Mouse (Mus musculus): ENCODE data around the gene Bmp8a. TPM values are rescaled to one million over a fixed set of nuclear protein-coding genes. Genes with fewer than 3 reads are reported as not detected.

The Bmp8a gene
- polyA plus RNA-seq, 1 experiment from 2014 or later: 0.20 TPM

DNA sequence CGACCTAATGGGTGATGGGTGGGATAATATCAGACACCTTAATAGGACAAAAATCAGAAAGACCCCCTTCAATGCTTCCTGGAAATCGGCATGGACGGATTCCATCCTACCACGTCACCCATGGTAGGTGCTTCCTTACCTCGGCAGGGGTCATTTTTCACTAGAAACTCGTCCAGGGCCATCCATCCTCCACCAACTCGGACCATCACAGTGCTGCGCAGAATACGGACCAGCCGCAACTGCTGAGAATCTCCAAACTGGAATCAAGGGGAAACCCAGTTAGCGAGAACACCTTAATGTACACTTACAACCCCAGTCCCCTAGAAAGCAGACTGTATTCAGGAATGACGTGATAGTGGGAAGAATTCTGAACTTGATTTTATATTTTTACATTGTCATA, 17.7 kb upstream of the Bmp8a start:
- no peak overlapping the region for H3K27ac ChIP-seq (ENCODE audit: low read length)
- H3K27me3 ChIP-seq (ENCODE audit: control insufficient read depth, insufficient read depth, low read length): no peaks in the 10 kb centered on the region
- peaks cover 71% of the 10 kb centered on the region for H3K36me3 ChIP-seq (ENCODE audit: control insufficient read depth, insufficient read depth)
- H3K4me3 ChIP-seq (ENCODE audit: low read length): no peak overlapping the region
- no peak for ATAC-seq (replicated peaks; ENCODE audit: extremely low read depth, insufficient read depth, low FRiP score)
- H3K9me3 ChIP-seq (replicated peaks; ENCODE audit: control insufficient read depth, low read length): no peaks in the 10 kb centered on the region
- H3K4me2 ChIP-seq (ENCODE audit: low read depth, low read length): no peak overlapping the region
- no peaks in the 10 kb centered on the region for H3K4me1 ChIP-seq (ENCODE audit: control insufficient read depth, insufficient read depth, low read length)
- WGBS: 92% methylated on average over 12 of the region's 12 CpGs
- H3K9ac ChIP-seq (ENCODE audit: low read length): no peak overlapping the region

DNA sequence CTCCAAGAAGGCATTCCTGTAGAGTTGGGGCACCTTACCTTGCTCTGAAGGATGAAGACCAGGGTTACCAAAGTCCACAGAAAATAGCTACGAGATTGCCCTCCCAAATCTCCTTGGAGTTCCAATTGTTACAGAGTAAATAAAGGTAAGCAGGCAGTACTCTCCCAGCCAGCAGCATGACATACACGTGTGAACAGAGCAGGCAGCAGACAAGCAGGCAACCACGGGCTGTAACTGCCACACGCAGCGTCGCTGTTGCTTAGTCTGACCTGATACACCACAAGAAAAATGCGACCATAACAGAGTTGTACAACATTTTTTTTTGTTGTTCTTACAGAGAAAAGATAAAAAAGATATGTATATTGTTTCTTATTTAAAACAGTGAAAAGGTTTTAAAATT, 15.6 kb upstream of the Bmp8a start:
- Histone ChIP-seq H3K27ac (ENCODE audit: low read length) (no peak overlapping the region), H3K4me1 (ENCODE audit: control insufficient read depth, insufficient read depth, low read length) (no peaks in the 10 kb centered on the region), H3K4me2 (ENCODE audit: low read depth, low read length) (no peak overlapping the region), H3K9me3 (replicated peaks; ENCODE audit: control insufficient read depth, low read length) (no peaks in the 10 kb centered on the region), H3K4me3 (ENCODE audit: low read length) (no peak overlapping the region), H3K27me3 (ENCODE audit: control insufficient read depth, insufficient read depth, low read length) (no peaks in the 10 kb centered on the region), H3K36me3 (ENCODE audit: control insufficient read depth, insufficient read depth) (peaks cover 74% of the 10 kb centered on the region), H3K9ac (ENCODE audit: low read length) (no peak overlapping the region)
- WGBS: 93% methylated on average over 7 of the region's 7 CpGs
- no peak for ATAC-seq (replicated peaks; ENCODE audit: extremely low read depth, insufficient read depth, low FRiP score)

DNA sequence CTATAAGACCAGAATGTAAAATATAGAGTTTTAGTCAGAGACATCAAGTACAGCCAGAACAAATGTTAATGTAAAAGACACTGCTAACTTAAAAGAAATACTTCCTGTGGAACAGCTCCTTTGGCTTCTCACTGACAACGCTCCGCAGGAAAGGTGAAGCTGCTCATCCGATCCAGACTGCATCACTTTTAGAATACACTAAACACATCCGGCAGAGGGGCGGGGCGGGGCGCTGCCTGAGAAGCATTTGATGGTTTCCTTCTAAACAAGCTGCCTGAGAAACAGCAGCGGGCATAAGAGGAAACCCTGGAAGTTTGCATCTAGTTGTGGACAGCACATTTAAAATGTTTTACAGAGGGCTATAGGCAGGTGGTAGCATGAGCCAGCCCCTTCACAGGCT, 12.9 kb upstream of the Bmp8a start:
- ATAC-seq (replicated peaks; ENCODE audit: extremely low read depth, insufficient read depth, low FRiP score): no peak
- Histone ChIP-seq H3K27ac (ENCODE audit: low read length) (no peak overlapping the region), H3K4me3 (ENCODE audit: low read length) (no peak overlapping the region), H3K36me3 (ENCODE audit: control insufficient read depth, insufficient read depth) (peaks cover 69% of the 10 kb centered on the region), H3K9ac (ENCODE audit: low read length) (no peak overlapping the region), H3K27me3 (ENCODE audit: control insufficient read depth, insufficient read depth, low read length) (no peaks in the 10 kb centered on the region), H3K4me2 (ENCODE audit: low read depth, low read length) (no peak overlapping the region), H3K9me3 (replicated peaks; ENCODE audit: control insufficient read depth, low read length) (no peaks in the 10 kb centered on the region), H3K4me1 (ENCODE audit: control insufficient read depth, insufficient read depth, low read length) (no peaks in the 10 kb centered on the region)
- WGBS: 83% methylated on average over 8 of the region's 8 CpGs

DNA sequence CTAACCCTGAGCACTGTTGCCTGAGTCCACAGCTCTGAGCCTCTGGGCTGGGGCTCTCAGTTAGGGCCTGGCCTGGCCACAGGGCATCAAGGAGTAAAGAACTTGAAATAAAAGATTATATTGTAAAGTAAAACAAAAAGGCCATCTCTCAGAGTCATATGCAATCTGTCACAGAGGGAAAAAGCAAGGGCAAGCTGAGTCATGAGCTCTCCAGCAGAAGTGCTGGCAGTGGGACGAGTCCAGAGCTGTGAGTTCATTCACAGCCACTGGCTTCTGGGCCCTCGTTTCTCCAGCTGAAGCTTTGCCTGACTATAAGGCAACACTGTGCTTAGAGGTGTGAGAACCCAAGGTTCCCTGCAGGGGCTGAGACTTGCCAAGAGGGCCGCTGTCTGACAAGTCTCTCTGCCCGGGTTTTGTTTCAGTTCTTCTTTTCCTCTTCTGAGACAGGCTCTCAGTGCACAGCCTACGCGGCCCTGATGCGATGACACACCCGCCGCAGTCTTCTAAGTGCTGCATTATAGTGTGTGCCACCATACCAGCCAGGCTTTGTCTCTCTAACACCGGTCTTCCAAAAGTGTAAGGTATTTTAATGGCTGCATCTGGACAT, 10.3 kb upstream of the Bmp8a start:
- no peaks in the 10 kb centered on the region for H3K27me3 ChIP-seq (ENCODE audit: control insufficient read depth, insufficient read depth, low read length)
- no peak overlapping the region for H3K9ac ChIP-seq (ENCODE audit: low read length)
- peaks cover 64% of the 10 kb centered on the region for H3K36me3 ChIP-seq (ENCODE audit: control insufficient read depth, insufficient read depth)
- WGBS: 80% methylated on average over 10 of the region's 10 CpGs
- no peaks in the 10 kb centered on the region for H3K9me3 ChIP-seq (replicated peaks; ENCODE audit: control insufficient read depth, low read length)
- H3K27ac ChIP-seq (ENCODE audit: low read length): no peak overlapping the region
- no peak overlapping the region for H3K4me2 ChIP-seq (ENCODE audit: low read depth, low read length)
- H3K4me1 ChIP-seq (ENCODE audit: control insufficient read depth, insufficient read depth, low read length): no peaks in the 10 kb centered on the region
- no peak for ATAC-seq (replicated peaks; ENCODE audit: extremely low read depth, insufficient read depth, low FRiP score)
- H3K4me3 ChIP-seq (ENCODE audit: low read length): no peak overlapping the region

DNA sequence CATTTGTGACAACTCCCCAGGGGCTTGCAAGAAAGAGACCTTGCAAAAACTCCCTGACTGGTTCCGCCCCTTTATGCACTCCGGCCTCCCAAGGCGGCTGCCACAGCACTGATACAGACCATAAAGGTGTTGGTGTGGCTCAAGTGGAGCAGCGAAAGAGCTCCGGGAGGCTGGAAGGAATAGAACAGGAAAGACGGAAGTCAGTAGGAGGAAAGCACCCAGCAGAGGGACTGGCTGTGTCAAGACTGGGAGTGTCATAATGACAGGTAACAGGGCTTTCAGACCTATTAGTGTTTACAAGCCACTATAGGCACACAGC, 378 bp upstream of the Bmp8a start:
- 3% methylated on average over 6 of the region's 6 CpGs for WGBS
- H3K9ac ChIP-seq (ENCODE audit: low read length): peak overlapping the region; percentile 59; the same call in 1 of the 2 replicates
- peaks cover 31% of the 10 kb centered on the region for H3K27me3 ChIP-seq (ENCODE audit: control insufficient read depth, insufficient read depth, low read length)
- no peaks in the 10 kb centered on the region for H3K9me3 ChIP-seq (replicated peaks; ENCODE audit: control insufficient read depth, low read length)
- H3K4me1 ChIP-seq (ENCODE audit: control insufficient read depth, insufficient read depth, low read length): peaks cover 13% of the 10 kb centered on the region
- H3K4me2 ChIP-seq (ENCODE audit: low read depth, low read length): peak overlapping the region; percentile 87
- H3K27ac ChIP-seq (ENCODE audit: low read length): no peak overlapping the region
- no peak for ATAC-seq (replicated peaks; ENCODE audit: extremely low read depth, insufficient read depth, low FRiP score)
- H3K4me3 ChIP-seq (ENCODE audit: low read length): peak overlapping the region; percentile 64
- H3K36me3 ChIP-seq (ENCODE audit: control insufficient read depth, insufficient read depth): no peaks in the 10 kb centered on the region

DNA sequence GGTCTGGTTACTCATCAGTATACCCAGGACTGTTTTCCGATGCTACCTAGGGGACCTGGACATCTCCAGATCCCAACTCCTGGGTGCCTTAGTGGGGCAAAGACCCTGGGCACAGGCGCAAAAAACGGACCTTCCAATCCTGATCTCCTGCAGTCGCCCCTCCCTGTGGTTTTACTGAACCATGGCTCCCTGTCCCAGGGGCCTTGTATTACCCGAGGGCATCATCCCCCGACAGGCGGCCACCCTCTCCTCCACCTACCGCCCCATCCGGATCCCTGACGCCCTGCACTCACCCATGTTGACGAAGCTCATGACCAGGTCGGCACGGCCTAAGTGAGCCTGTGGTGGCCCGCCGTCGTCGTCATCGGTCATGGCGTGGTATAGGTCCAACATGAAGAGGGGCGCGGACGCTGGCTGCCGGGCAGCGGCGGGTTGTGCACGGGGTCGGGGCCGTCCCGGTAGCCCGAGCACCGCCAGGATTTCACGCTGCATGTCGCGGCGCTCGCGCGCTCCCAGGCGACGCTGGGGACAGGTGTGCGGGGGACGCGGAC, 886 bp downstream of the Bmp8a start:
- Histone ChIP-seq H3K4me3 (ENCODE audit: low read length) (peak overlapping the region; percentile 64), H3K4me1 (ENCODE audit: control insufficient read depth, insufficient read depth, low read length) (peaks cover 13% of the 10 kb centered on the region), H3K36me3 (ENCODE audit: control insufficient read depth, insufficient read depth) (no peaks in the 10 kb centered on the region), H3K27ac (ENCODE audit: low read length) (no peak overlapping the region), H3K9ac (ENCODE audit: low read length) (peak overlapping the region; percentile 59), H3K9me3 (replicated peaks; ENCODE audit: control insufficient read depth, low read length) (no peaks in the 10 kb centered on the region), H3K27me3 (ENCODE audit: control insufficient read depth, insufficient read depth, low read length) (peaks cover 31% of the 10 kb centered on the region), H3K4me2 (ENCODE audit: low read depth, low read length) (peak overlapping the region; percentile 87)
- no peak for ATAC-seq (replicated peaks; ENCODE audit: extremely low read depth, insufficient read depth, low FRiP score)
- 4% methylated on average over 43 of the region's 43 CpGs for WGBS

DNA sequence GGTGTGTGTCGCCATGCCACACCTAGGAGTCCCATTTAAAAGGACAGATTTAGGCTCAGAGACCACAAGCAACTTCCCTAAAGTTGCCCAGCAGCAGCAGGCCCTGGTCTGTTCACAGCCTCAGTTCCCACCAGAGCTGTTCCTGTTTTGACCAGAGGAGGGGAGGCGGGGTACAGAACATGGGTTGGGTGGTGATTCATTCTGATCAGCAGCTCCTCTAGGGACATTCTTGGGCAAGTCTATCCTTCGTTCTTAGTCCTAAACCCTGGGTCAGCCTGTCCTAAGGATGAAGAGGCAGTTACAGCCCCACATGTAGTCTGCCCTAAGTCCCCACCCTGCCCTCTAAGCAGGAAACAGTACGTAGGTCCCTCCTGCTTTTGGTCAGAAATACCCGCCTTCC, 2.8 kb downstream of the Bmp8a start:
- Histone ChIP-seq H3K9ac (ENCODE audit: low read length) (no peak overlapping the region), H3K4me3 (ENCODE audit: low read length) (no peak overlapping the region)
- WGBS: 61% methylated on average over 5 of the region's 5 CpGs

DNA sequence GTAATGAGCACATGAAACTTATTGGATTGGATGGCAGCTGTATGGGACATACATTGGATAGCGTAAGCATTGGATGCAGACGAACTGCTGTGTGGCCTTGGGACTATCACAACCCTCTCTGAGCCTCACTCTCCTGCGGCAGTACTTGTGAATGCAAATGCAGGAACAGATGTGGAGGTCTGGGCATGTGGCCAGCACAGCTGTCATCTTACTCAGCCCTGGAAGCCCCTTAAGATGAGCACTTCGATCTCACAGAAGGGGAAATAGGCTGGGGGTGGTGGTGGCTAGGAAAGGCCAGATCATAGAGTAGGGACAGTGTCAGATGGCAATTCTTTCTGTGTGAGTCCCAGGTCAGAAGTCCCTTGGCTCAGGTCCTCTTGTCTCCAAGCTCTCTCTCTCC, 5.4 kb downstream of the Bmp8a start:
- Histone ChIP-seq H3K4me3 (ENCODE audit: low read length) (no peak overlapping the region), H3K9me3 (replicated peaks; ENCODE audit: control insufficient read depth, low read length) (peaks cover 5% of the 10 kb centered on the region; the same call in 1 of the 2 replicates), H3K27ac (ENCODE audit: low read length) (no peak overlapping the region), H3K4me2 (ENCODE audit: low read depth, low read length) (no peak overlapping the region), H3K36me3 (ENCODE audit: control insufficient read depth, insufficient read depth) (no peaks in the 10 kb centered on the region), H3K27me3 (ENCODE audit: control insufficient read depth, insufficient read depth, low read length) (peaks cover 24% of the 10 kb centered on the region), H3K4me1 (ENCODE audit: control insufficient read depth, insufficient read depth, low read length) (peaks cover 8% of the 10 kb centered on the region; the same call in 1 of the 2 replicates), H3K9ac (ENCODE audit: low read length) (no peak overlapping the region)
- no peak for ATAC-seq (replicated peaks; ENCODE audit: extremely low read depth, insufficient read depth, low FRiP score)
- WGBS: 61% methylated on average over 4 of the region's 4 CpGs

More for the DNA sequence above, 2.8 kb downstream of the Bmp8a start:
- peaks cover 13% of the 10 kb centered on the region for H3K4me1 ChIP-seq (ENCODE audit: control insufficient read depth, insufficient read depth, low read length)
- H3K27me3 ChIP-seq (ENCODE audit: control insufficient read depth, insufficient read depth, low read length): peaks cover 31% of the 10 kb centered on the region
- H3K4me2 ChIP-seq (ENCODE audit: low read depth, low read length): no peak overlapping the region
- H3K9me3 ChIP-seq (replicated peaks; ENCODE audit: control insufficient read depth, low read length): no peaks in the 10 kb centered on the region
- no peak for ATAC-seq (replicated peaks; ENCODE audit: extremely low read depth, insufficient read depth, low FRiP score)
- H3K27ac ChIP-seq (ENCODE audit: low read length): no peak overlapping the region
- H3K36me3 ChIP-seq (ENCODE audit: control insufficient read depth, insufficient read depth): no peaks in the 10 kb centered on the region

DNA sequence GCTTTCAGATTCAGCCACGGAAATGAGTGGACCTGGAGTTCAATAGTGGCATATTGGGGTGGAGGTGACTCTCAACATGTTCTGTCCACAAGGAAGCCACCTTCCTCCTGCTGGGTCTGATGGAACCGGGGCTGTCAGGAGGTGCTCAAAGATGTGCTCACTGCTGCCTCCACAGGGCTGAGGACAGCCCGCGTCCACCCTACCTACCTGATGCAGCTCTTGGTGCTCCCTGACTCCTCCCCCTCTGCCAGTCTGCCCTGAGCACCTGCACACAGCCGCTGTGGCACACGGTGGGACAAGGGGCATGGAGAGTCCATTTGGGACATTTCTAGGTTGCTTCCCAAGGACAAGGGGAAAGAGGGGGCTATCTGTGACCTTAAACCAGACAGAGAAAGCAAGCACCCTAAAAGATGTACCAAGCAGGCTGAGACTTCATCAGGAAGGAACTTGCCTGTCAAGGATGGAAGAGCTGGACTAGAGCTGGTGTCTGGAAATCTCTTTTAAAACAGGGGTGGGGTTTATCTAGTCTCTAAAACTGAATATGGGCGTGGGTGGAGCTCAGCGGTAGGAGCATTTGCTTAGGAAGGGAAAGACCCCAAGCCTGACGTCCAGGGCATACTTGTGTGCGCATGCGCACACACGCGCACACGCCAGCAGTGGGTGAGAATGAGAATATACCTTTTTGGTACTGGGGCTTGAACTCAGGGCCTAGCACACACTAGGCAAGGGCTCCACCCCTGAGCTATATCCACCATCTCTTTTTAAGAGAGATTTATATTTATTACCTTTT, 7.1 kb downstream of the Bmp8a start:
- H3K4me1 ChIP-seq (ENCODE audit: control insufficient read depth, insufficient read depth, low read length): no peaks in the 10 kb centered on the region
- no peak overlapping the region for H3K4me2 ChIP-seq (ENCODE audit: low read depth, low read length)
- H3K4me3 ChIP-seq (ENCODE audit: low read length): no peak overlapping the region
- peaks cover 5% of the 10 kb centered on the region; the same call in 1 of the 2 replicates for H3K9me3 ChIP-seq (replicated peaks; ENCODE audit: control insufficient read depth, low read length)
- WGBS: 62% methylated on average over 14 of the region's 14 CpGs
- H3K36me3 ChIP-seq (ENCODE audit: control insufficient read depth, insufficient read depth): no peaks in the 10 kb centered on the region
- H3K27me3 ChIP-seq (ENCODE audit: control insufficient read depth, insufficient read depth, low read length): peaks cover 7% of the 10 kb centered on the region
- H3K9ac ChIP-seq (ENCODE audit: low read length): no peak overlapping the region
- H3K27ac ChIP-seq (ENCODE audit: low read length): no peak overlapping the region
- ATAC-seq (replicated peaks; ENCODE audit: extremely low read depth, insufficient read depth, low FRiP score): no peak
